Mouse (Mus musculus): ENCODE data around the gene Zdhhc9.

GRCm38 (mm10) chrX:48202436-48202835 lies 6.2 kb downstream of the Zdhhc9 start:
- no peak for TF ChIP-seq CTCF (IDR thresholded peaks at IDR 0.05; ENCODE audit: low read depth, low read length)
- TF ChIP-seq EP300 (IDR thresholded peaks at IDR 0.05; ENCODE audit: insufficient read depth, low read depth, low read length), result no peak

All from ES-Bruce4 (cell line).